Mouse (Mus musculus): ENCODE results near the gene Bcl2l12. TPM values are rescaled to one million over a fixed set of nuclear protein-coding genes. Genes with fewer than 3 reads are reported as not detected.
"Not testable (repeated sequence)": the region's sequence is repeated elsewhere in the genome, so short reads cannot be mapped to it uniquely, and the experiment has no call there.

Bcl2l12 gene
- total RNA-seq (2021): 1 to 10 TPM; 3.8 to 5.1 TPM

GRCm38 (mm10) chr7:44998501-44998955 lies at the start of gene Bcl2l12:
TSS of gene Bcl2l12 (minus strand) at chr7:44998712.
- DNase-seq (ENCODE audit: extremely low spot score in 1 of 2, low spot score in 2 of 2): peak in 1 of 2 experiments; percentile 78
- intact Hi-C loops (cut with DNase I): no loop called here

DNA sequence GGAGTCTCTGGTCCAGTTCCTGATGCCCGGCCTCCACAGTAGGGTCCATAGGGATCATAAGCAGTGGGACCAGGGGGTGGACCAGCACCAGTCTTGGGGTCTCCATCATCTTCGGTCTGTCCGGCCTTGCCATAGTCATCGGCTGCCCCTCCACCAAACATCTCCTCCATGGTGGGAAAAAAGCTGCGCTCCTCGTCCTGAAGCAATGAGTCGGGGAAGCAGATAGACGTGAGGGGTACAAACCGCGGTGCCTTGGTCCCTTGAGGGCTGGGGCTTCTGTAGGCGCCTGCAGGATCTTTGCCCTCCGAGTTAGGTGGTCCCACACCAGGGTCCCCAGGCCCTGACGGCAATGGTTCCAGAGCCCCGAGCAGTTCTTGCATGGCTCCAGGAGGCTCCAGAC lies 49.0 kb upstream of the Bcl2l12 start:
- no peak for DNase-seq (ENCODE audit: extremely low spot score in 1 of 2, low spot score in 2 of 2)
- intact Hi-C loops (cut with DNase I): no loop called here

DNA sequence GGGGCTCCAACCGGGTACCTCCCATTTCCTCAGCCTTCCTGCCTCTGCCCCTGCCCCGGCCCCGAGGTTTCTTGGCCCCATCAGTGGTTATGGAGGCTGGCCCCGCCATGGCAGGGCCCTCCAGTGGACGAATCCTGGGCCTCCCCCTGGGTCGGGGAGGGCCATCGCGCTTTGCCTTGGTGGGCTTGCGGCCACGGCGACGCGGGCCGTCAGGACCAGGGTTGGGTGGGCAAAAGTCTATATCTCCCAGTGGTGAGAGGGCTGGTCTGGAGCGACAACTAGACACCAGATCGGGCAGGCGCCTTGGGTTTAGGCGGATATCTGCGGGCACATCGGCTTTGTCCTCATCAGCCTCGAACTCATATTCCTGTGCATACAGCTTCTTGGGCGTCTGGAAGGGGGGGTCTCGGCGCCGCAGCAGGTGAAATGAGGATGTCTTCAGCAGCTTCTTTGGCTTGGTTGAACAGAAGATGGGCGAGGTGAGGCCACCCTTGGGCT lies 48.4 kb upstream of the Bcl2l12 start:
- DNase-seq (ENCODE audit: extremely low spot score in 1 of 2, low spot score in 2 of 2): peak in 1 of 2 experiments; percentile 28
- intact Hi-C loops (cut with DNase I): no loop called here

GRCm38 (mm10) chr7:45045741-45046140 lies 47.2 kb upstream of the Bcl2l12 start:
- DNase-seq (ENCODE audit: extremely low spot score in 1 of 2, low spot score in 2 of 2): peak in 1 of 2 experiments; percentile 35
- intact Hi-C loops (cut with DNase I): no loop called here

- DNase-seq (ENCODE audit: extremely low spot score in 1 of 2, low spot score in 2 of 2): peak in 1 of 2 experiments; percentile 37
- intact Hi-C loops (cut with DNase I): no loop called here
These were observed 44.8 kb upstream of the Bcl2l12 start for GRCm38 (mm10) chr7:45043307-45043706.

GRCm38 (mm10) chr7:45040851-45041250 lies 42.3 kb upstream of the Bcl2l12 start:
- intact Hi-C loops (cut with DNase I): no loop called here
- DNase-seq (ENCODE audit: extremely low spot score in 1 of 2, low spot score in 2 of 2): no peak

GRCm38 (mm10) chr7:45038411-45038810 lies 39.9 kb upstream of the Bcl2l12 start:
- intact Hi-C loops (cut with DNase I): no loop called here
- DNase-seq (ENCODE audit: extremely low spot score in 1 of 2, low spot score in 2 of 2): no peak

GRCm38 (mm10) chr7:45037720-45038361 lies 39.3 kb upstream of the Bcl2l12 start:
- intact Hi-C loops (cut with DNase I): no loop called here
- DNase-seq (ENCODE audit: extremely low spot score in 1 of 2, low spot score in 2 of 2): peak in 1 of 2 experiments; percentile 65

DNA sequence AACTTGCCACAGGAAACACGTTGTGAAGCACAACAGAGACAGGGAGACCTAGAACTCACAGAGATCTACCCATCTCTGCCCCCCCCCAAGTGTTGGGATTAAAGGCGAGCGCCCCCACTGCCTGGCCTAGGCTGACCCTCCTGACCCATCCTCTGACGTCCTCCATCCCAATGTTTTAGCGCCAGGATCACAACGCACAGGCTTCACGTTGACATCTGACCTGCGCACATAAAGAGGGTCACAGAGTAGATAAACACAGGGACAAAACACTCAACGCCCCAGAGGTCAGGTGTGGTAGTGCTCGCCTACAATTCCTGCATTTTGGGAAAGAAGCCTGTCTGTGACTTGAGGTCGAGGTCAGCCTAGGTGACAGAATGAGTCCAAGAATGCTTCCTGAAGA lies 38.2 kb upstream of the Bcl2l12 start:
- intact Hi-C loops (cut with DNase I): no loop called here

GRCm38 (mm10) chr7:45035631-45036030 lies 37.1 kb upstream of the Bcl2l12 start:
- no peak for DNase-seq (ENCODE audit: extremely low spot score in 1 of 2, low spot score in 2 of 2)
- intact Hi-C loops (cut with DNase I): no loop called here

More for the DNA sequence above, 38.2 kb upstream of the Bcl2l12 start:
- DNase-seq (ENCODE audit: extremely low spot score in 1 of 2, low spot score in 2 of 2): no peak

- DNase-seq (ENCODE audit: extremely low spot score in 1 of 2, low spot score in 2 of 2): no peak
- intact Hi-C loops (cut with DNase I): no loop called here
These were observed 35.3 kb upstream of the Bcl2l12 start for GRCm38 (mm10) chr7:45033722-45034359.

DNA sequence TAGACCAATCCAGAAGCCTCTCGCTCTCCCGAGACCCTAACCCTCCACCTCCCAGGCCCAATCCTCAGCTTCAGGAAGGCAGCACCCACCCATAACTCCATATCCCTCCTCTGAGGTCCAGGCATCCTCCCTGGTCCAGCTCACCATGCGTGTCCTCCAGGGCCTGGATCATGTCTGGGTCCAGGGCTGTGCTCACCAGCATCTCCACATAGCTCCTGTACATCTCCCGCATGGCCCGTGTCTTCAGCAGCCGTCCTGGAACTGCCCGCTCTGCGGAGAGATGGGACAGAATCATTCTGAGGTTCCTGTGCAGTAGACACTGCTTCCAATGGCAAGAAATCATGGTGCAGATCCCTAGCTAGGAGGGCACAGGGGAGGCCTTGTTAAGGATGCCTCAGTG lies 32.3 kb upstream of the Bcl2l12 start:
- no peak for DNase-seq (ENCODE audit: extremely low spot score in 1 of 2, low spot score in 2 of 2)
- intact Hi-C loops (cut with DNase I): no loop called here

DNA sequence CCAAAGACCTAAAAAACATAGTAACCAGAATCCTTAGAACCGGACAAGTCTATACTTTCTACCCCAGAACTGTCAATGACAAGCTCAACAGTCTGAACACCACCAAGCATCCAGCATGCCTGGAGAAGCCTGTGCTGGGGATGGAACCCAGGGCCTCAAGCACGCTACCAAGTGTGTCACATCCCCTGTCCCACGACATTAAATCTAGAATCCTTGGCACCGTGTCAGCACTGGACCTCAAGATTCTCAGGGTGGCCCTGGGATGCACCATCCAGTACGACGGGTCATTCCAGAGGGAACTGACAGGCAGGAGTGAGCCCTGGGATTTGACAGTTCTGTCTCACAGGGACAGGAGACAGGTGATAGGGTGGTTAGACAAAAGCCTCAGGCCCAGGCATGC lies 31.5 kb upstream of the Bcl2l12 start:
- intact Hi-C loops (cut with DNase I): no loop called here
- DNase-seq (ENCODE audit: extremely low spot score in 1 of 2, low spot score in 2 of 2): no peak

DNA sequence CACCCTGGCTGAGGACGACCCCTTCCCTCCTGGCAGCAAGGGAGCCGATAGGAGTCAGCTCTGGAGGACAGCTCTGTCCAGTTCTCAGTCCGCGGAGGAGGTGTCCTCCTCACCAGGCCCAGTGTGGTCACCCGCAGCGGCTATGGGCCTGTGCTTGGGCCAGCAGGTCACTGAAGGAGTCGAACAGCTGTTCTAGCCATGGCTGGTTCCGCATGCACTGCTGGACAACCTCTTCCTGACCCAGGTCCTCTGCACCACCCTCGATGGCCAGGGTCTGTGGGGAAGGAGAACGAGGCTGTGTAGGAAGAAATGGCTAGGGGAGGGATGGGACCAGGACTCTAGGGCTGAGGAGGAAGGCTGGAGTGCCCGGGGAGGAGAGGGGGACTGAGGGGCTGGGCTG lies 29.8 kb upstream of the Bcl2l12 start:
- intact Hi-C loops (cut with DNase I): no loop called here
- no peak for DNase-seq (ENCODE audit: extremely low spot score in 1 of 2, low spot score in 2 of 2)

DNA sequence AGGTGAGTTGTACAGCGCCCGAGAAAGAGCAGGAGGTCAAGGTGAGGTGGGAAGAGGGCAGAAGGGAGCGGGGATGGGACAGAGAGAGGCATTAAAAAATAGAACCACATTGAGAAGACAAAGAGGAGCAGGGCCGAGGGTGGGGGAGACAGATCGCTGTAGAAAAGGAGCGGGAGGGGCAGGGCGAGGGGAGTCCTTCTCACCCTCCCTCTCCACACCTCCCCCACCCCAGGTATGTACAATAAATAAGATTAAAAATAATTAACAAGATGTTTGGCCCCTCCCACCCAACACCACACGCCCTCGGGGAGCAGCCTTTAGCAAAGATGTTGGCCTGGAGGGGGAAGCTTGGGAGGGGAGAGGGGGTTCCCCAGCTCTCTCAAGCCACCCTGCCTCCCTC lies 29.2 kb upstream of the Bcl2l12 start:
- no peak for DNase-seq (ENCODE audit: extremely low spot score in 1 of 2, low spot score in 2 of 2)
- intact Hi-C loops (cut with DNase I): no loop called here

DNA sequence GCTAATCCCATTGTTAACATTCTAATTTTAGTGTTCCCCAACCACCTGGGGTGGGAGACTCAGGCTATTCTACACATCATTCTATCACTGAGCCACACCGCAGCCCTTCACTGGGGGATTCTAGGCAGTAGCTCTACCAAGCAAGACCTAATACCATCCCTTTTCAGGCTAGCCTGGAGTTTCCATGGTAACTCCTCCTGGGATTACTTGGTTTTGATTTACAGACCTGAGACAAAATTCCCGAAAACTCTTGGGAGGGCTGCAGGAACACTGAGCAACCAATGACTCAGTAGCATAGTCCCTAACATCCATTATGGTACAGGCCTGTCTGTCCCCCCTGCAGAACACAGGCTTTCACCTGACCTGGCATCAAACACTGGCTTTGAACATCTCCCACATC lies 27.7 kb upstream of the Bcl2l12 start:
- intact Hi-C loops (cut with DNase I): no loop called here

GRCm38 (mm10) chr7:45025601-45026220 lies 27.2 kb upstream of the Bcl2l12 start:
- no peak for DNase-seq (ENCODE audit: extremely low spot score in 1 of 2, low spot score in 2 of 2)
- intact Hi-C loops (cut with DNase I): no loop called here

More for the DNA sequence above, 27.7 kb upstream of the Bcl2l12 start:
- DNase-seq (ENCODE audit: extremely low spot score in 1 of 2, low spot score in 2 of 2): no peak

DNA sequence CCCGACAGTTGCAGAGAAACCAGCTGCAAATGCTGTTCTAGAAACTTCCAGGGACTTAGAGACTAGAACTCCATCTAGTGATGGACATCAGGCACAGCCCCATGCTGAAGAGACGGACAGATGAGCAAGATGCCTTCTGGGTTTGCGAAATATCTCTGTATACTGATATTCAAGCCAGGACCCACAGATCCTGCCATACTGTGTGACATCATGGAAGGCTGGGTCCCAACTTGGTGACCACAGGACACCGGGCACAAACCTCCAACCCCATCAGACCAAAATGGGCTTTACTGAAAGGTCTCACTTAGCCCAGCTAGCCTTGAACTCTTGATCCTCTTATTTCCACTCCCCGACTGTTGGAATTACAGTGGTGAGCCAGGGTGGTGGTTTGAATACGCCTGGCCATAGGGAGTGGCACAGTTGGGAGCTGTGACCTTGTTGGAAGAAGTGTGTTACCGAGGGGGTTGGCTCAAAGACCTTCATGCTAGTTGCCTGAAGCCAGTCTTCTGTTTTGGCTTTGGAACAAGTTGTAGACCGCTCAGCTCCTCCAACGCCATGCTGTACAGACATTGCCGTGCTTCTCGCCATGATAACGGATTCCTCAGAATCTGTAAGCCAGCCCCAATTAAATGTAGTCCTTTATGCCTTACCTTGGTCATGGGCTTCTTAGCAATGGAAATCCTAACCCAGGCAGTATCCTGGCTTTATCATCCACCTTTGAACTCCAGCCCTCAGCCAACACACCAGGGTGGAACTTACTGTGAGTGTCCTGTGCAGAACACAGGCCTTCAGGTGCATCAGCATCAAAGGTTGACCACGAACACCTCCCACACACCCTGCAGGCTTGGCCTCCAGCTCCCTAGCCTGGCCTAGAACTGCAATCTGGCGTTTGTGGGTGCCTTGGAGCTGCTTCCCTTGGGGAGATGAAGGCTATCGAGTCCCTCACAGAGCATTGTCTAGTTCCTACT lies 26.1 kb upstream of the Bcl2l12 start:
- no peak for DNase-seq (ENCODE audit: extremely low spot score in 1 of 2, low spot score in 2 of 2)
- intact Hi-C loops (cut with DNase I): no loop called here

DNA sequence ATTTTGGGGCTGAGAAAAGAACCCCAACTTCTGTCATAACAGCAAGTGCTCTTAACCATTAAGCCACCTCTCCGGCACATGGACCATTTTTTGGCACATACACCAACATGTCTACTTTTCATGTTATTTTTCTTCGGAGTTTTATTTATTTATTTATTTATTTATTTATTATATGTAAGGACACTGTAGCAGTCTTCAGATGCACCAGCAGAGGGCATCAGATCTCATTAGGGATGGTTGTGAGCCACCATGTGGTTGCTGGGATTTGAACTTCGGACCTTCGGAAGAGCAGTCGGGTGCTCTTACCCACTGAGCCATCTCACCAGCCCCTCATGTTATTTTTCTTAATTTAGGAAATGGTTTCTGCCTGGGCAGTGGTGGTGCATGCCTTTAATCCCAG lies 25.2 kb upstream of the Bcl2l12 start:
- intact Hi-C loops (cut with DNase I); DNase-seq (ENCODE audit: extremely low spot score in 1 of 2, low spot score in 2 of 2): not testable (repeated sequence)
